Mouse (Mus musculus): ENCODE data around the gene Nup85. TPM values are rescaled to one million over a fixed set of nuclear protein-coding genes. Genes with fewer than 3 reads are reported as not detected.

The Nup85 gene
- total and polyA plus RNA-seq, 3 experiments, result 282 to 326 (median 290) TPM

DNA sequence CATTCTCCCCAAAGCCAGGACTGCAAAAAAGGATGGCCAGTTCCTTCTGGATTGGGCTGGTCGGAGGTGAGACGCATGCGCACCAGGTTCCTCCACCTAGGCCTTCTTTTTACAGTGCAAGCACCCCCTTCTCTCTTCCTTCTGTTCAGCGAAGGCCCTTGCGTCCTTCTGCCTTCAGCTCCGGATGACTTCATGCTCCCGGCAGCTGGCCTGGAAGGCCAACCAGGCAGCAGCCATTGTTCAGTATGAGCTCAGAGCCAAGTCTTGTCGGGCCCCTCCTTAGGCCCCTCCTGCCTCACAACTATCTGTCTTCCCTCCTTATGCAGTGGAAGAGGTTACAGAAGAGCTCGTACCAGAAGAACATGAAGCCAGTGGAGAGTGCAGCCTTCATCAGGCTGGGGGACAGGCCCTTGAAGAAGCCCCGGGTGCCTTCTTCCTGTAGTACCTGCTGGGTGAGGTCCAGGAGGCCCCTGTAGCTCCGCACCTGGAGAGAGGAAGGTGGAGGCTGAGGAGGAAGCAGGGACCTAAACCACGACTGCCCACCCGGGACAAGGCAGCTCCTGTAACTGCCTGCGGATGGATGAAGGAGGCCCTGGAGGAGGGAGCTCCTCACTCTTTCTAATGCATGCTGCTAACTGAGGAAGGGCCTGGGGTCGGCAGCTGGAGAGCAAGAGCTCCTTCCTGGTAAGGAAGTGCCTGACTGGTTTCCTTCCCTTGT, 51.0 kb downstream of the Nup85 start:
- Histone ChIP-seq H3K27ac (ENCODE audit: insufficient read depth, low read depth) (peak overlapping the region; percentile 97), H3K4me1 (ENCODE audit: control insufficient read depth in 1 of 2, insufficient read depth in 2 of 2) (peaks cover 20 to 82% of the 10 kb centered on the region in 2 experiments), H3K79me2 (replicated peaks; ENCODE audit: control insufficient read depth, extremely low read depth, insufficient read depth, poor library complexity, severe bottlenecking) (peaks cover 42% of the 10 kb centered on the region), H3K4me3 (replicated peaks in 1 of 3; ENCODE audit: low read depth in 2 of 3, low read length in 2 of 3, poor library complexity in 1 of 3) (no peak overlapping the region), H3K4me2 (ENCODE audit: insufficient read depth, low read depth, poor library complexity, severe bottlenecking) (no peak overlapping the region), H3K9ac (ENCODE audit: insufficient read depth, low read depth) (no peak overlapping the region), H3K27me3 (replicated peaks) (no peaks in the 10 kb centered on the region), H3K36me3 (replicated peaks in 1 of 2; ENCODE audit: control insufficient read depth in 1 of 2, insufficient read depth in 1 of 2, low read length in 1 of 2) (peaks cover 69 to 81% of the 10 kb centered on the region in 2 experiments), H3K9me3 (replicated peaks; ENCODE audit: low read length) (no peaks in the 10 kb centered on the region)
- in situ Hi-C loops (cut with MboI; ENCODE audit: low pct_ligation_motif_present, low pct_unique_long_range_greater_than_20kb, low sequenced_read_pairs) (loop anchor here (25.0 kb wide), 1 partner anchor 397 kb away; the partner anchor contains the start of gene Galk1), dilution Hi-C loops (cut with MboI; ENCODE audit: extremely low pct_ligation_motif_present, extremely low pct_unique_long_range_greater_than_20kb, low sequenced_read_pairs) (no loop called here)
- no peak for DNase-seq (ENCODE audit: extremely low read depth)
- no peak for TF ChIP-seq RCOR1 (conservative IDR thresholded peaks at IDR 0.05; ENCODE audit: low read depth, low read length)
- TF ChIP-seq ZMIZ1 (IDR thresholded peaks at IDR 0.05; ENCODE audit: low read depth, low read length), result no peak
- TF ChIP-seq IRF4 (IDR thresholded peaks at IDR 0.05; ENCODE audit: low read depth, low read length), result no peak
- TF ChIP-seq ELF1 (IDR thresholded peaks at IDR 0.05; ENCODE audit: low read depth, low read length), result no peak
- TF ChIP-seq UBTF (IDR thresholded peaks at IDR 0.05; ENCODE audit: low read depth, low read length), result no peak
- no peak for TF ChIP-seq NELFE (IDR thresholded peaks at IDR 0.05; ENCODE audit: low read depth, low read length)
- TF ChIP-seq JUN (IDR thresholded peaks at IDR 0.05; ENCODE audit: insufficient read depth, low read depth, low read length), result no peak
- no peak for TF ChIP-seq JUND (conservative IDR thresholded peaks at IDR 0.05; ENCODE audit: low read depth, low read length)
- no peak for TF ChIP-seq TBP (conservative IDR thresholded peaks at IDR 0.05; ENCODE audit: low read depth, low read length)
- TF ChIP-seq MXI1 (IDR thresholded peaks at IDR 0.05; ENCODE audit: low read depth, low read length), result no peak

DNA sequence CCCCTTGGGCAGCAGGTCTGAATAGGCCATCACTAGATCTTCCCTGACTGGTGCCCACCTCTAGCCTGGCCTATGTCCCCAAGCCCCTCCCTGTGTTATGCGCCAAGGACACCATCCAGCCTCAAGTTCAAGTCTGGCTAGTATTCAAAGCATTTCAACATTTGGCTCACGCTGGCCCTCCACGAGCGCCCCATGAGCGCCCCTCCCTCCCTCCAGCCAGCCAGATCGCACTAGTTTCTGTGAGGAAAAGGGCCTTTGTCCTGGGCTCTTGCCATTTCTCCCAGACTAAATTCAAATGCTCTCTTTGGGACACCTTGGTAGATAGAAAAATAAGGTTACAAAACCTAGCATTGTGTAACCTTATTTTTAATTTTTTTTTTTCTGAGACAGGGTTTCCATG, 51.6 kb downstream of the Nup85 start:
- in situ Hi-C loops (cut with MboI; ENCODE audit: low pct_ligation_motif_present, low pct_unique_long_range_greater_than_20kb, low sequenced_read_pairs), result loop anchor here (25.0 kb wide), 1 partner anchor 396 kb away; the partner anchor contains the start of gene Galk1
- Histone ChIP-seq H3K9me3 (replicated peaks; ENCODE audit: low read length) (no peaks in the 10 kb centered on the region), H3K4me2 (ENCODE audit: insufficient read depth, low read depth, poor library complexity, severe bottlenecking) (no peak overlapping the region), H3K27ac (ENCODE audit: insufficient read depth, low read depth) (peak overlapping the region; percentile 97), H3K9ac (ENCODE audit: insufficient read depth, low read depth) (no peak overlapping the region), H3K4me1 (ENCODE audit: control insufficient read depth in 1 of 2, insufficient read depth in 2 of 2) (peaks cover 20 to 84% of the 10 kb centered on the region in 2 experiments), H3K36me3 (replicated peaks in 1 of 2; ENCODE audit: control insufficient read depth in 1 of 2, insufficient read depth in 1 of 2, low read length in 1 of 2) (peaks cover 75 to 84% of the 10 kb centered on the region in 2 experiments), H3K4me3 (replicated peaks in 1 of 3; ENCODE audit: low read depth in 2 of 3, low read length in 2 of 3, poor library complexity in 1 of 3) (no peak overlapping the region), H3K27me3 (replicated peaks) (no peaks in the 10 kb centered on the region), H3K79me2 (replicated peaks; ENCODE audit: control insufficient read depth, extremely low read depth, insufficient read depth, poor library complexity, severe bottlenecking) (peaks cover 42% of the 10 kb centered on the region)
- DNase-seq (ENCODE audit: extremely low read depth), result no peak
- TF ChIP-seq E2F4 (IDR thresholded peaks at IDR 0.05; ENCODE audit: insufficient replicate concordance, low read depth, low read length), result no peak
- TF ChIP-seq USF1 (IDR thresholded peaks at IDR 0.05; ENCODE audit: low read depth, low read length), result no peak
- TF ChIP-seq KAT2A (IDR thresholded peaks at IDR 0.05; ENCODE audit: insufficient replicate concordance, low read length), result no peak
- no peak for TF ChIP-seq MAFK (IDR thresholded peaks at IDR 0.05; ENCODE audit: insufficient replicate concordance, low read length)
- no peak for TF ChIP-seq PAX5 (IDR thresholded peaks at IDR 0.05; ENCODE audit: low read length)
- no peak for TF ChIP-seq RCOR1 (conservative IDR thresholded peaks at IDR 0.05; ENCODE audit: low read depth, low read length)
- TF ChIP-seq SMC3 (IDR thresholded peaks at IDR 0.05; ENCODE audit: low read depth, low read length), result no peak
- TF ChIP-seq CHD2 (IDR thresholded peaks at IDR 0.05; ENCODE audit: low read length), result no peak
- no peak for TF ChIP-seq MEF2A (IDR thresholded peaks at IDR 0.05; ENCODE audit: borderline replicate concordance, low read depth, low read length)
- TF ChIP-seq JUN (IDR thresholded peaks at IDR 0.05; ENCODE audit: insufficient read depth, low read depth, low read length), result no peak
- TF ChIP-seq ZKSCAN1 (IDR thresholded peaks at IDR 0.05; ENCODE audit: borderline replicate concordance, low read depth, low read length), result no peak
- no peak for TF ChIP-seq NRF1 (IDR thresholded peaks at IDR 0.05; ENCODE audit: low read depth, low read length)
- no peak for TF ChIP-seq MYC (IDR thresholded peaks at IDR 0.05; ENCODE audit: low read depth, low read length)
- TF ChIP-seq TCF12 (IDR thresholded peaks at IDR 0.05; ENCODE audit: low read depth, low read length), result no peak
- TF ChIP-seq JUND (conservative IDR thresholded peaks at IDR 0.05; ENCODE audit: low read depth, low read length), result no peak
- TF ChIP-seq ZMIZ1 (IDR thresholded peaks at IDR 0.05; ENCODE audit: low read depth, low read length), result no peak
- no peak for TF ChIP-seq POLR2AphosphoS2 (IDR thresholded peaks at IDR 0.05; ENCODE audit: low read depth, low read length)
- dilution Hi-C loops (cut with MboI; ENCODE audit: extremely low pct_ligation_motif_present, extremely low pct_unique_long_range_greater_than_20kb, low sequenced_read_pairs), result no loop called here

Data from CH12.LX (cell line).